Mouse (Mus musculus) liver, embryonic 12.5 days (tissue): Measurements from ENCODE around the gene Calcoco1. TPM values are rescaled to one million over a fixed set of nuclear protein-coding genes. Genes with fewer than 3 reads are reported as not detected.

Experiments used
- ATAC-seq: fragments of 200-750 bp; cut with Nextera tagmentation; 2 replicates; pipeline ENCODE4 v1.8.0; 2017; ENCODE audit warnings: moderate number of reproducible peaks, mild to moderate bottlenecking, moderate library complexity
- H3K27ac ChIP-seq: fragments of 300-500 bp; sonication (generic); 2 replicates; pipeline ENCODE4 v1.5.1; 2016; ENCODE audit warnings: mild to moderate bottlenecking
- H3K27me3 ChIP-seq: fragments of 300-500 bp; sonication (generic); replicated peaks from 2 replicates; pipeline ENCODE4 v1.6.1; 2016; ENCODE audit warnings: mild to moderate bottlenecking, moderate library complexity
- H3K36me3 ChIP-seq: fragments of 300-500 bp; sonication (generic); 2 replicates; pipeline ENCODE4 v1.6.1; 2016; ENCODE audit warnings: mild to moderate bottlenecking, moderate library complexity
- H3K4me1 ChIP-seq: fragments of 300-500 bp; sonication (generic); 2 replicates; pipeline ENCODE4 v1.6.1; 2016
- H3K4me2 ChIP-seq: fragments of 300-500 bp; sonication (generic); 2 replicates; pipeline ENCODE4 v1.6.1; 2016; ENCODE audit warnings: mild to moderate bottlenecking, moderate library complexity
- H3K4me3 ChIP-seq: fragments of 300-500 bp; sonication (generic); 2 replicates; pipeline ENCODE4 v1.5.1; 2016; ENCODE audit warnings: mild to moderate bottlenecking, moderate library complexity
- H3K9ac ChIP-seq: fragments of 300-500 bp; sonication (generic); 2 replicates; pipeline ENCODE4 v1.6.1; 2016; ENCODE audit warnings: mild to moderate bottlenecking, moderate library complexity
- H3K9me3 ChIP-seq: fragments of 300-500 bp; sonication (generic); replicated peaks from 2 replicates; pipeline ENCODE4 v1.6.1; 2016; ENCODE audit warnings: mild to moderate bottlenecking, moderate library complexity
- WGBS: fragments of 180-500 bp; shearing (Covaris S2); methylation state at CpG from one replicate; pipeline ENCODE4 v1.1.7; 2016; ENCODE audit not compliant: insufficient replicate concordance; 5-methylcytosine and 5-hydroxymethylcytosine counted together
- polyA plus RNA-seq: library from polyadenylated mRNA; unstranded; fragments of >200 nt; fragmentation: Nextera tagmentation; extraction: Ambion mirVana; gene quantifications from 2 replicates; pipeline ENCODE4 v1.2.1, GENCODE M21; 2016

Gene Calcoco1
- polyA plus RNA-seq, 1 experiment from 2014 or later: 8.7 TPM

GRCm38 (mm10) chr15:102707736-102708269, 14.2 kb downstream of the Calcoco1 start:
- no peak for ATAC-seq
- Histone ChIP-seq H3K36me3 (peaks cover 20% of the 10 kb centered on the region; the same call in 1 of the 2 replicates), H3K4me2 (no peak overlapping the region), H3K27me3 (peaks cover 13% of the 10 kb centered on the region; the same call in 1 of the 2 replicates), H3K27ac (no peak overlapping the region), H3K9me3 (no peaks in the 10 kb centered on the region), H3K4me1 (no peaks in the 10 kb centered on the region), H3K4me3 (no peak overlapping the region), H3K9ac (no peak overlapping the region)
- 64% methylated on average over 6 of the region's 6 CpGs for WGBS

GRCm38 (mm10) chr15:102705923-102706503, 16.0 kb downstream of the Calcoco1 start:
- Histone ChIP-seq H3K4me2 (no peak overlapping the region), H3K36me3 (peaks cover 18% of the 10 kb centered on the region; the same call in 1 of the 2 replicates), H3K4me1 (no peaks in the 10 kb centered on the region), H3K9ac (no peak overlapping the region), H3K27ac (no peak overlapping the region), H3K4me3 (no peak overlapping the region), H3K27me3 (peaks cover 14% of the 10 kb centered on the region), H3K9me3 (no peaks in the 10 kb centered on the region)
- 61% methylated on average over 7 of the region's 7 CpGs for WGBS
- ATAC-seq: no peak

- WGBS: 57% methylated on average over 9 of the region's 9 CpGs
- Histone ChIP-seq H3K4me1 (no peaks in the 10 kb centered on the region), H3K4me3 (no peak overlapping the region), H3K36me3 (peaks cover 16% of the 10 kb centered on the region; the same call in 1 of the 2 replicates), H3K9me3 (no peaks in the 10 kb centered on the region), H3K27ac (no peak overlapping the region), H3K27me3 (peaks cover 15% of the 10 kb centered on the region), H3K4me2 (no peak overlapping the region), H3K9ac (no peak overlapping the region)
- no peak for ATAC-seq
These were observed 16.6 kb downstream of the Calcoco1 start for GRCm38 (mm10) chr15:102705226-102705894.

- Histone ChIP-seq H3K4me3 (no peak overlapping the region), H3K9ac (no peak overlapping the region), H3K4me2 (no peak overlapping the region), H3K27ac (no peak overlapping the region), H3K27me3 (peaks cover 21% of the 10 kb centered on the region), H3K9me3 (no peaks in the 10 kb centered on the region), H3K4me1 (no peaks in the 10 kb centered on the region), H3K36me3 (peaks cover 10% of the 10 kb centered on the region; the same call in 1 of the 2 replicates)
- WGBS: 54% methylated on average over 5 of the region's 5 CpGs
- ATAC-seq: no peak
These were observed 17.2 kb downstream of the Calcoco1 start for GRCm38 (mm10) chr15:102704806-102705205.

GRCm38 (mm10) chr15:102702972-102703371, 19.0 kb downstream of the Calcoco1 start:
- no peaks in the 10 kb centered on the region for H3K9me3 ChIP-seq
- no peak overlapping the region for H3K4me2 ChIP-seq
- no peak overlapping the region for H3K9ac ChIP-seq
- 73% methylated on average over 3 of the region's 3 CpGs for WGBS
- no peak overlapping the region for H3K4me3 ChIP-seq
- no peaks in the 10 kb centered on the region for H3K4me1 ChIP-seq
- H3K27me3 ChIP-seq: peaks cover 38% of the 10 kb centered on the region
- ATAC-seq: no peak
- H3K36me3 ChIP-seq: peaks cover 2% of the 10 kb centered on the region; the same call in 1 of the 2 replicates
- no peak overlapping the region for H3K27ac ChIP-seq

GRCm38 (mm10) chr15:102698193-102698592, 23.8 kb downstream of the Calcoco1 start:
- H3K4me2 ChIP-seq: no peak overlapping the region
- H3K9ac ChIP-seq: no peak overlapping the region
- H3K4me1 ChIP-seq: peaks cover 2% of the 10 kb centered on the region; the same call in 1 of the 2 replicates
- no peak overlapping the region for H3K4me3 ChIP-seq
- 2% methylated on average over 11 of the region's 11 CpGs for WGBS
- H3K27me3 ChIP-seq: peaks cover 80% of the 10 kb centered on the region
- no peaks in the 10 kb centered on the region for H3K36me3 ChIP-seq
- H3K27ac ChIP-seq: no peak overlapping the region
- ATAC-seq: no peak
- H3K9me3 ChIP-seq: no peaks in the 10 kb centered on the region

- Histone ChIP-seq H3K4me2 (no peak overlapping the region), H3K4me1 (peaks cover 12% of the 10 kb centered on the region), H3K27ac (no peak overlapping the region), H3K36me3 (no peaks in the 10 kb centered on the region), H3K27me3 (peaks cover 92% of the 10 kb centered on the region), H3K4me3 (no peak overlapping the region), H3K9ac (no peak overlapping the region), H3K9me3 (no peaks in the 10 kb centered on the region)
- no peak for ATAC-seq
- 37% methylated on average over 3 of the region's 3 CpGs for WGBS
These were observed 25.1 kb downstream of the Calcoco1 start for GRCm38 (mm10) chr15:102696899-102697298.

- Histone ChIP-seq H3K4me2 (0 out of 2 replicates have a peak overlapping the region, but pooled peaks have one; percentile 72), H3K4me3 (no peak overlapping the region), H3K27ac (no peak overlapping the region), H3K36me3 (no peaks in the 10 kb centered on the region), H3K9ac (no peak overlapping the region), H3K9me3 (no peaks in the 10 kb centered on the region), H3K27me3 (peaks cover 97% of the 10 kb centered on the region), H3K4me1 (peaks cover 12% of the 10 kb centered on the region)
- ATAC-seq: no peak
- 3% methylated on average over 11 of the region's 11 CpGs for WGBS
These were observed 28.4 kb downstream of the Calcoco1 start for GRCm38 (mm10) chr15:102693600-102693999.

- no peaks in the 10 kb centered on the region for H3K36me3 ChIP-seq
- WGBS: under 1% methylated on average over 32 of the region's 32 CpGs
- H3K9me3 ChIP-seq: no peaks in the 10 kb centered on the region
- peaks cover 94% of the 10 kb centered on the region for H3K27me3 ChIP-seq
- H3K4me3 ChIP-seq: peak overlapping the region; percentile 51
- H3K4me1 ChIP-seq: peaks cover 12% of the 10 kb centered on the region
- peak overlapping the region; percentile 72 for H3K4me2 ChIP-seq
- H3K9ac ChIP-seq: no peak overlapping the region
- H3K27ac ChIP-seq: no peak overlapping the region
- ATAC-seq: peak; percentile 24; the same call in 1 of the 2 replicates
These were observed 29.0 kb downstream of the Calcoco1 start for GRCm38 (mm10) chr15:102692991-102693411.

GRCm38 (mm10) chr15:102692321-102692804, 29.6 kb downstream of the Calcoco1 start:
- 2% methylated on average over 26 of the region's 26 CpGs for WGBS
- H3K4me3 ChIP-seq: peak overlapping the region; percentile 51
- no peak overlapping the region for H3K9ac ChIP-seq
- peaks cover 12% of the 10 kb centered on the region for H3K4me1 ChIP-seq
- peaks cover 94% of the 10 kb centered on the region for H3K27me3 ChIP-seq
- H3K36me3 ChIP-seq: no peaks in the 10 kb centered on the region
- H3K4me2 ChIP-seq: peak overlapping the region; percentile 72
- no peak for ATAC-seq
- H3K9me3 ChIP-seq: no peaks in the 10 kb centered on the region
- H3K27ac ChIP-seq: no peak overlapping the region

- Histone ChIP-seq H3K27ac (no peak overlapping the region), H3K9ac (no peak overlapping the region), H3K27me3 (peaks cover 75% of the 10 kb centered on the region), H3K4me3 (no peak overlapping the region), H3K4me1 (no peaks in the 10 kb centered on the region), H3K9me3 (no peaks in the 10 kb centered on the region), H3K36me3 (no peaks in the 10 kb centered on the region), H3K4me2 (no peak overlapping the region)
- ATAC-seq: no peak
- WGBS: 17% methylated on average over 4 of the region's 4 CpGs
These were observed 36.2 kb downstream of the Calcoco1 start for GRCm38 (mm10) chr15:102685791-102686190.

- Histone ChIP-seq H3K9me3 (no peaks in the 10 kb centered on the region), H3K36me3 (no peaks in the 10 kb centered on the region), H3K4me1 (no peaks in the 10 kb centered on the region), H3K4me2 (no peak overlapping the region), H3K27me3 (peaks cover 61% of the 10 kb centered on the region), H3K9ac (no peak overlapping the region), H3K4me3 (no peak overlapping the region), H3K27ac (no peak overlapping the region)
- no peak for ATAC-seq
- WGBS: 13% methylated on average over 1 of the region's 1 CpGs
These were observed 38.3 kb downstream of the Calcoco1 start for GRCm38 (mm10) chr15:102683670-102684069.
